Mouse (Mus musculus): ENCODE measurements around the gene Sbk2. TPM values are rescaled to one million over a fixed set of nuclear protein-coding genes. Genes with fewer than 3 reads are reported as not detected.

Sbk2 gene
- polyA plus RNA-seq, 1 experiment = 0.06 TPM

- TF ChIP-seq CTCF (IDR thresholded peaks at IDR 0.05; ENCODE audit: control insufficient read depth, insufficient read depth, insufficient read length) (no peak), USF1 (IDR thresholded peaks at IDR 0.05; ENCODE audit: low read depth) (no peak), FOSL1 (IDR thresholded peaks at IDR 0.05; ENCODE audit: insufficient read depth, low read length, poor library complexity, severe bottlenecking) (no peak), CEBPB (IDR thresholded peaks at IDR 0.05; ENCODE audit: low read depth) (no peak), MAX (IDR thresholded peaks at IDR 0.05) (no peak), MYOD1 (IDR thresholded peaks at IDR 0.05; ENCODE audit: control insufficient read depth, insufficient read length, low read depth) (no peak), MYOG (IDR thresholded peaks at IDR 0.05; ENCODE audit: control insufficient read depth, extremely low read depth, insufficient read length) (no peak)
- Histone ChIP-seq H3K79me2 (ENCODE audit: control insufficient read depth, insufficient read depth) (no peaks in the 10 kb centered on the region), H3K27me3 (ENCODE audit: control insufficient read depth, insufficient read depth, insufficient read length) (peaks cover 3% of the 10 kb centered on the region), H3K36me3 (ENCODE audit: control insufficient read depth, insufficient read depth) (no peaks in the 10 kb centered on the region), H3K4me3 (ENCODE audit: insufficient read depth, poor library complexity, severe bottlenecking) (no peak overlapping the region), H3ac (ENCODE audit: control insufficient read depth, insufficient read length, low read depth) (no peak overlapping the region), H3K79me3 (ENCODE audit: low read depth) (no peaks in the 10 kb centered on the region)
Observed at GRCm38 (mm10) chr7:4900523-4900851, 63.7 kb downstream of the Sbk2 start.

GRCm38 (mm10) chr7:4899649-4900522 lies 64.3 kb downstream of the Sbk2 start:
- TF ChIP-seq USF1 (IDR thresholded peaks at IDR 0.05; ENCODE audit: low read depth) (no peak), MYOG (IDR thresholded peaks at IDR 0.05; ENCODE audit: control insufficient read depth, extremely low read depth, insufficient read length) (no peak), FOSL1 (IDR thresholded peaks at IDR 0.05; ENCODE audit: insufficient read depth, low read length, poor library complexity, severe bottlenecking) (no peak), CEBPB (IDR thresholded peaks at IDR 0.05; ENCODE audit: low read depth) (no peak), CTCF (IDR thresholded peaks at IDR 0.05; ENCODE audit: control insufficient read depth, insufficient read depth, insufficient read length) (no peak)
- no peaks in the 10 kb centered on the region for H3K36me3 ChIP-seq (ENCODE audit: control insufficient read depth, insufficient read depth)
- H3K79me2 ChIP-seq (ENCODE audit: control insufficient read depth, insufficient read depth) = no peaks in the 10 kb centered on the region
- H3K27me3 ChIP-seq (ENCODE audit: control insufficient read depth, insufficient read depth, insufficient read length) = no peaks in the 10 kb centered on the region
- H3K4me3 ChIP-seq (ENCODE audit: insufficient read depth, poor library complexity, severe bottlenecking) = no peak overlapping the region
- no peak overlapping the region for H3ac ChIP-seq (ENCODE audit: control insufficient read depth, insufficient read length, low read depth)
- no peaks in the 10 kb centered on the region for H3K79me3 ChIP-seq (ENCODE audit: low read depth)

GRCm38 (mm10) chr7:4898851-4899648 lies 65.2 kb downstream of the Sbk2 start:
- no peaks in the 10 kb centered on the region for H3K79me2 ChIP-seq (ENCODE audit: control insufficient read depth, insufficient read depth)
- no peaks in the 10 kb centered on the region for H3K79me3 ChIP-seq (ENCODE audit: low read depth)
- no peak overlapping the region for H3ac ChIP-seq (ENCODE audit: control insufficient read depth, insufficient read length, low read depth)
- no peaks in the 10 kb centered on the region for H3K36me3 ChIP-seq (ENCODE audit: control insufficient read depth, insufficient read depth)
- H3K27me3 ChIP-seq (ENCODE audit: control insufficient read depth, insufficient read depth, insufficient read length) = no peaks in the 10 kb centered on the region
- TF ChIP-seq MYOG (IDR thresholded peaks at IDR 0.05; ENCODE audit: control insufficient read depth, extremely low read depth, insufficient read length) = no peak
- no peak for TF ChIP-seq CEBPB (IDR thresholded peaks at IDR 0.05; ENCODE audit: low read depth)
- no peak for TF ChIP-seq USF1 (IDR thresholded peaks at IDR 0.05; ENCODE audit: low read depth)
- no peak for TF ChIP-seq FOSL1 (IDR thresholded peaks at IDR 0.05; ENCODE audit: insufficient read depth, low read length, poor library complexity, severe bottlenecking)
- TF ChIP-seq MYOD1 (IDR thresholded peaks at IDR 0.05; ENCODE audit: control insufficient read depth, insufficient read length, low read depth) = no peak
- TF ChIP-seq CTCF (IDR thresholded peaks at IDR 0.05; ENCODE audit: control insufficient read depth, insufficient read depth, insufficient read length) = no peak
- no peak for TF ChIP-seq MAX (IDR thresholded peaks at IDR 0.05)
- no peak overlapping the region for H3K4me3 ChIP-seq (ENCODE audit: insufficient read depth, poor library complexity, severe bottlenecking)

- H3K4me3 ChIP-seq (ENCODE audit: insufficient read depth, poor library complexity, severe bottlenecking) = no peak overlapping the region
- H3K79me2 ChIP-seq (ENCODE audit: control insufficient read depth, insufficient read depth) = no peaks in the 10 kb centered on the region
- H3ac ChIP-seq (ENCODE audit: control insufficient read depth, insufficient read length, low read depth) = no peak overlapping the region
- no peaks in the 10 kb centered on the region for H3K36me3 ChIP-seq (ENCODE audit: control insufficient read depth, insufficient read depth)
- H3K27me3 ChIP-seq (ENCODE audit: control insufficient read depth, insufficient read depth, insufficient read length) = peaks cover 4% of the 10 kb centered on the region
- no peaks in the 10 kb centered on the region for H3K79me3 ChIP-seq (ENCODE audit: low read depth)
- TF ChIP-seq MYOD1 (IDR thresholded peaks at IDR 0.05; ENCODE audit: control insufficient read depth, insufficient read length, low read depth) (no peak), MYOG (IDR thresholded peaks at IDR 0.05; ENCODE audit: control insufficient read depth, extremely low read depth, insufficient read length) (no peak), MAX (IDR thresholded peaks at IDR 0.05) (no peak), CEBPB (IDR thresholded peaks at IDR 0.05; ENCODE audit: low read depth) (no peak), FOSL1 (IDR thresholded peaks at IDR 0.05; ENCODE audit: insufficient read depth, low read length, poor library complexity, severe bottlenecking) (no peak), CTCF (IDR thresholded peaks at IDR 0.05; ENCODE audit: control insufficient read depth, insufficient read depth, insufficient read length) (no peak), USF1 (IDR thresholded peaks at IDR 0.05; ENCODE audit: low read depth) (no peak)
Observed at GRCm38 (mm10) chr7:4895186-4895585, 69.0 kb downstream of the Sbk2 start.

Other genes with a start within 250 kb of the Sbk2 start
- gene Tmem150b, start 239.2 kb downstream of the Sbk2 start, polyA plus RNA-seq (2012; fragmentation: generic; extraction: Trizol) = 0.07 TPM
- 12.7 TPM for gene Kmt5c, start 224.3 kb downstream of the Sbk2 start, polyA plus RNA-seq (2012; fragmentation: generic; extraction: Trizol)
- gene Cox6b2, start 211.3 kb downstream of the Sbk2 start, polyA plus RNA-seq (2012; fragmentation: generic; extraction: Trizol) = 0.26 TPM
- gene Fam71e2, start 193.1 kb downstream of the Sbk2 start, polyA plus RNA-seq (2012; fragmentation: generic; extraction: Trizol) = not detected
- 1.3 TPM for gene Il11, start 181.5 kb downstream of the Sbk2 start, polyA plus RNA-seq (2012; fragmentation: generic; extraction: Trizol)
- gene Tmem190, start 181.5 kb downstream of the Sbk2 start, polyA plus RNA-seq (2012; fragmentation: generic; extraction: Trizol) = 0.84 TPM
- 22.9 TPM for gene Tmem238, start 174.8 kb downstream of the Sbk2 start, polyA plus RNA-seq (2012; fragmentation: generic; extraction: Trizol)
- gene Rpl28, start 171.5 kb downstream of the Sbk2 start, polyA plus RNA-seq (2012; fragmentation: generic; extraction: Trizol) = 3,556 TPM
- 599 TPM for gene Ube2s, start 151.8 kb downstream of the Sbk2 start, polyA plus RNA-seq (2012; fragmentation: generic; extraction: Trizol)
- not detected for gene Shisa7, start 119.7 kb downstream of the Sbk2 start, polyA plus RNA-seq (2012; fragmentation: generic; extraction: Trizol)
- gene Isoc2b, start 94.1 kb downstream of the Sbk2 start, polyA plus RNA-seq (2012; fragmentation: generic; extraction: Trizol) = 0.32 TPM
- 3.7 TPM for gene Isoc2a, start 87.3 kb downstream of the Sbk2 start, polyA plus RNA-seq (2012; fragmentation: generic; extraction: Trizol)
- not detected for gene Gm36210, start 57.9 kb downstream of the Sbk2 start, polyA plus RNA-seq (2012; fragmentation: generic; extraction: Trizol)
- gene Zfp628, start 49.2 kb downstream of the Sbk2 start, polyA plus RNA-seq (2012; fragmentation: generic; extraction: Trizol) = 9.0 TPM
- gene Nat14, start 42.4 kb downstream of the Sbk2 start, polyA plus RNA-seq (2012; fragmentation: generic; extraction: Trizol) = 2.7 TPM
- gene Ssc5d, start 38.6 kb downstream of the Sbk2 start, polyA plus RNA-seq (2012; fragmentation: generic; extraction: Trizol) = 3.7 TPM
- 0.02 TPM for gene Sbk3, start 6.8 kb upstream of the Sbk2 start, polyA plus RNA-seq (2012; fragmentation: generic; extraction: Trizol)
- 10.1 TPM for gene Zfp579, start 31.8 kb upstream of the Sbk2 start, polyA plus RNA-seq (2012; fragmentation: generic; extraction: Trizol)
- 12.9 TPM for gene Zfp524, start 50.0 kb upstream of the Sbk2 start, polyA plus RNA-seq (2012; fragmentation: generic; extraction: Trizol)
- 30.6 TPM for gene Fiz1, start 50.3 kb upstream of the Sbk2 start, polyA plus RNA-seq (2012; fragmentation: generic; extraction: Trizol)
- gene Gm44973, start 51.1 kb upstream of the Sbk2 start, polyA plus RNA-seq (2012; fragmentation: generic; extraction: Trizol) = not detected
- gene Zfp865, start 56.0 kb upstream of the Sbk2 start, polyA plus RNA-seq (2012; fragmentation: generic; extraction: Trizol) = 16.5 TPM
- 0.34 TPM for gene Ccdc106, start 56.1 kb upstream of the Sbk2 start, polyA plus RNA-seq (2012; fragmentation: generic; extraction: Trizol)
- not detected for gene 4632433K11Rik, start 69.7 kb upstream of the Sbk2 start, polyA plus RNA-seq (2012; fragmentation: generic; extraction: Trizol)
- 1.5 TPM for gene Zfp784, start 74.0 kb upstream of the Sbk2 start, polyA plus RNA-seq (2012; fragmentation: generic; extraction: Trizol)
- gene Zfp580, start 87.1 kb upstream of the Sbk2 start, polyA plus RNA-seq (2012; fragmentation: generic; extraction: Trizol) = 13.7 TPM
- gene U2af2, start 97.7 kb upstream of the Sbk2 start, polyA plus RNA-seq (2012; fragmentation: generic; extraction: Trizol) = 333 TPM
- 102 TPM for gene Epn1, start 115.8 kb upstream of the Sbk2 start, polyA plus RNA-seq (2012; fragmentation: generic; extraction: Trizol)
- not detected for gene Rfpl4, start 152.5 kb upstream of the Sbk2 start, polyA plus RNA-seq (2012; fragmentation: generic; extraction: Trizol)
- gene Rasl2-9, start 161.5 kb upstream of the Sbk2 start, polyA plus RNA-seq (2012; fragmentation: generic; extraction: Trizol) = 0.05 TPM
- gene Vmn1r55, start 185.3 kb upstream of the Sbk2 start, polyA plus RNA-seq (2012; fragmentation: generic; extraction: Trizol) = not detected
- not detected for gene Vmn1r56, start 232.3 kb upstream of the Sbk2 start, polyA plus RNA-seq (2012; fragmentation: generic; extraction: Trizol)